Mouse (Mus musculus) ES-E14 (cell line): Measurements from ENCODE around the gene Pmm1.

ENCODE experiments used
- CHD2 ChIP-seq: IDR thresholded peaks from 2 replicates; pipeline ENCODE4 v1.6.1; 2014; ENCODE audit warnings: mild to moderate bottlenecking, low read depth, low read length, inconsistent platforms
- ZC3H11A ChIP-seq: IDR thresholded peaks from 2 replicates; pipeline ENCODE4 v1.6.1; 2012; ENCODE audit warnings: low read depth, mild to moderate bottlenecking, inconsistent platforms, low read length, borderline replicate concordance
- ZNF384 ChIP-seq: IDR thresholded peaks from 2 replicates; pipeline ENCODE4 v1.6.1; 2012; ENCODE audit warnings: low read depth, low read length, inconsistent platforms

GRCm38 (mm10) chr15:81958906-81959305, 1.8 kb downstream of the Pmm1 start:
- TF ChIP-seq ZC3H11A (no peak), ZNF384 (no peak), CHD2 (no peak)
